Mouse (Mus musculus) midbrain, postnatal 0 days (tissue): Measurements from ENCODE around the gene B430305J03Rik. TPM values are rescaled to one million over a fixed set of nuclear protein-coding genes. Genes with fewer than 3 reads are reported as not detected.

Source experiments
- ATAC-seq: fragments of 200-750 bp; cut with Nextera tagmentation; 2 replicates; pipeline ENCODE4 v1.8.0; 2017; ENCODE audit warnings: moderate number of reproducible peaks, mild to moderate bottlenecking, moderate TSS enrichment, moderate library complexity; ENCODE audit not compliant: low FRiP score
- DNase-seq: peaks from one replicate; pipeline ENCODE4 v3.0.0-alpha.2; 2015; ENCODE audit warnings: low spot score
- H3K27ac ChIP-seq: fragments of 300-500 bp; sonication (generic); 2 replicates; pipeline ENCODE4 v1.5.1; 2014; ENCODE audit warnings: low read depth, mild to moderate bottlenecking, low read length, mixed read lengths
- H3K27me3 ChIP-seq: fragments of 300-500 bp; sonication (generic); 2 replicates; pipeline ENCODE4 v1.6.1; 2014; ENCODE audit warnings: low read length, control low read depth, mixed read lengths; ENCODE audit not compliant: insufficient read depth
- H3K36me3 ChIP-seq: fragments of 300-500 bp; sonication (generic); 2 replicates; pipeline ENCODE4 v1.6.1; 2014; ENCODE audit warnings: low read length, control low read depth, mixed read lengths; ENCODE audit not compliant: insufficient read depth
- H3K4me1 ChIP-seq: fragments of 300-500 bp; sonication (generic); 2 replicates; pipeline ENCODE4 v1.6.1; 2014; ENCODE audit warnings: mild to moderate bottlenecking, control low read depth, antibody characterized with exemption, low read length, mixed read lengths; ENCODE audit not compliant: insufficient read depth
- H3K4me2 ChIP-seq: fragments of 300-500 bp; sonication (generic); 2 replicates; pipeline ENCODE4 v1.6.1; 2014; ENCODE audit warnings: low read depth, mild to moderate bottlenecking, low read length, mixed read lengths; ENCODE audit not compliant: poor library complexity, severe bottlenecking
- H3K4me3 ChIP-seq: fragments of 300-500 bp; sonication (generic); 2 replicates; pipeline ENCODE4 v1.5.1; 2014; ENCODE audit warnings: low read depth, mild to moderate bottlenecking, low read length, moderate library complexity
- H3K9ac ChIP-seq: fragments of 300-500 bp; sonication (generic); replicated peaks from 2 replicates; pipeline ENCODE4 v1.6.1; 2014; ENCODE audit warnings: mild to moderate bottlenecking, low read length, moderate library complexity, mixed read lengths; ENCODE audit not compliant: poor library complexity, severe bottlenecking
- H3K9me3 ChIP-seq: fragments of 300-500 bp; sonication (generic); 2 replicates; pipeline ENCODE4 v1.6.1; 2016; ENCODE audit warnings: low read length, control low read depth
- CTCF ChIP-seq: IDR thresholded peaks from 2 replicates; pipeline ENCODE4 v1.5.1; 2016; ENCODE audit warnings: antibody characterized with exemption, mild to moderate bottlenecking
- WGBS: fragments of 180-500 bp; shearing (Covaris S2); extraction: QIAGEN DNeasy Blood & Tissue Kit; methylation state at CpG from one replicate; pipeline ENCODE4 v1.1.7; 2014; 5-methylcytosine and 5-hydroxymethylcytosine counted together
- polyA plus RNA-seq: library from polyadenylated mRNA; unstranded; fragments of >200 nt; fragmentation: Nextera tagmentation; extraction: Ambion mirVana; gene quantifications from 2 replicates; pipeline ENCODE4 v1.2.1, GENCODE M21; 2015
- total RNA-seq: library from RNA; depleted of rRNA; stranded (reverse); fragments of >200 nt; gene quantifications from 2 replicates; pipeline ENCODE4 v1.2.3, GENCODE M21; 2014

Gene B430305J03Rik
- total and polyA plus RNA-seq, 2 experiments from 2014 or later = 1.8 TPM; not detected in 1

GRCm38 (mm10) chr3:61393520-61393919 lies 27.8 kb upstream of the B430305J03Rik start:
- WGBS = 71% methylated on average over 3 of the region's 3 CpGs
- Histone ChIP-seq H3K4me1 (no peaks in the 10 kb centered on the region), H3K9me3 (no peaks in the 10 kb centered on the region), H3K4me2 (no peak overlapping the region), H3K9ac (no peak overlapping the region), H3K4me3 (no peak overlapping the region), H3K27ac (no peak overlapping the region), H3K36me3 (no peaks in the 10 kb centered on the region), H3K27me3 (no peaks in the 10 kb centered on the region)
- DNase-seq = no peak
- no peak for TF ChIP-seq CTCF
- ATAC-seq = no peak

GRCm38 (mm10) chr3:61392881-61393280 lies 27.1 kb upstream of the B430305J03Rik start:
- Histone ChIP-seq H3K4me3 (no peak overlapping the region), H3K4me1 (no peaks in the 10 kb centered on the region), H3K4me2 (no peak overlapping the region), H3K9ac (no peak overlapping the region), H3K36me3 (no peaks in the 10 kb centered on the region), H3K27me3 (no peaks in the 10 kb centered on the region), H3K9me3 (no peaks in the 10 kb centered on the region), H3K27ac (no peak overlapping the region)
- ATAC-seq (no peak), DNase-seq (no peak)
- no peak for TF ChIP-seq CTCF
- WGBS = 57% methylated on average over 1 of the region's 1 CpGs

GRCm38 (mm10) chr3:61391564-61391963 lies 25.8 kb upstream of the B430305J03Rik start:
- TF ChIP-seq CTCF = no peak
- Histone ChIP-seq H3K27me3 (no peaks in the 10 kb centered on the region), H3K4me2 (no peak overlapping the region), H3K4me3 (no peak overlapping the region), H3K9me3 (no peaks in the 10 kb centered on the region), H3K4me1 (no peaks in the 10 kb centered on the region), H3K9ac (no peak overlapping the region), H3K27ac (no peak overlapping the region), H3K36me3 (no peaks in the 10 kb centered on the region)
- DNase-seq (no peak), ATAC-seq (no peak)
- WGBS = 76% methylated on average over 4 of the region's 4 CpGs

- WGBS = 84% methylated on average over 4 of the region's 4 CpGs
- Histone ChIP-seq H3K4me2 (no peak overlapping the region), H3K27me3 (no peaks in the 10 kb centered on the region), H3K36me3 (no peaks in the 10 kb centered on the region), H3K9ac (no peak overlapping the region), H3K27ac (no peak overlapping the region), H3K9me3 (no peaks in the 10 kb centered on the region), H3K4me3 (no peak overlapping the region), H3K4me1 (no peaks in the 10 kb centered on the region)
- no peak for DNase-seq
- no peak for ATAC-seq
- TF ChIP-seq CTCF = no peak
Observed at GRCm38 (mm10) chr3:61386368-61386767, 20.6 kb upstream of the B430305J03Rik start.

- Histone ChIP-seq H3K4me3 (no peak overlapping the region), H3K36me3 (no peaks in the 10 kb centered on the region), H3K4me2 (no peak overlapping the region), H3K27me3 (no peaks in the 10 kb centered on the region), H3K4me1 (no peaks in the 10 kb centered on the region), H3K9ac (no peak overlapping the region), H3K9me3 (no peaks in the 10 kb centered on the region), H3K27ac (no peak overlapping the region)
- no peak for TF ChIP-seq CTCF
- no peak for DNase-seq
- ATAC-seq = no peak
- WGBS = 96% methylated on average over 8 of the region's 8 CpGs
Observed at GRCm38 (mm10) chr3:61376001-61376400, 10.2 kb upstream of the B430305J03Rik start.

GRCm38 (mm10) chr3:61368446-61368845 lies 2.7 kb upstream of the B430305J03Rik start:
- peaks cover 13% of the 10 kb centered on the region; the same call in 1 of the 2 replicates for H3K4me1 ChIP-seq
- no peak overlapping the region for H3K27ac ChIP-seq
- peak overlapping the region; percentile 96 for H3K4me2 ChIP-seq
- no peaks in the 10 kb centered on the region for H3K36me3 ChIP-seq
- no peak for DNase-seq
- WGBS = 91% methylated on average over 1 of the region's 1 CpGs
- no peak overlapping the region for H3K4me3 ChIP-seq
- ATAC-seq = no peak
- H3K9me3 ChIP-seq = no peaks in the 10 kb centered on the region
- no peaks in the 10 kb centered on the region for H3K27me3 ChIP-seq
- no peak overlapping the region for H3K9ac ChIP-seq
- TF ChIP-seq CTCF = no peak
